Mouse (Mus musculus) fibroblast of lung, adult 2 months (primary cell): Measurements from ENCODE around the gene Tgif2lx1.
"Not testable (repeated sequence)": the region's sequence is repeated elsewhere in the genome, so short reads cannot be mapped to it uniquely, and the experiment has no call there.

Source experiments
- DNase-seq: peaks from one replicate; pipeline ENCODE4 v3.0.0-alpha.2; 2011; ENCODE audit warnings: low read depth

The Tgif2lx1 gene

DNA sequence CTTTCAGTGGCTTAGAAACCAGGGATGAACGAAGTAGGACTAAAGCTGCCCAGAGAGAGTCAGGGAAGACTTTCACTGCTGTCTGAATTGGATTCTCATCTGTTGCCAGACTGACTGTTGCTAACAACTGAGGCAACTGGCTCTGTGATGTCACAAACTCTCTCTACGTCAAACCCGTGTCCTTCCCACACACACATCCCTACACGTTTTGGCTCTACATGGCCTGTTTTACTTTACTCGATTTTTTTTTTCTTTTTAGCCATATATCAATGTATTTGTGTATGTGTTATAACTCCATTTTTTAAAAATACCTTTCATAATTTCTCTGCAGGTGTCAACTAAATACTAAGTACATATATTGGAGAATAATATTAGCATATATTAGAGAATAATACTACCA is at the start of gene Tgif2lx1:
Gene Tgif2lx1 (minus strand): TSS at position 101 of the 400 bp plus-strand sequence.
- not testable (repeated sequence) for DNase-seq
